Mouse (Mus musculus) C2C12 (cell line): Measurements from ENCODE around the gene Washc1. TPM values are rescaled to one million over a fixed set of nuclear protein-coding genes. Genes with fewer than 3 reads are reported as not detected.
A peak's percentile ranks its signal among the peaks of the same experiment; 100 is the strongest.

Experiments used
- H3K27me3 ChIP-seq: one replicate; pipeline ENCODE4 v1.6.1; 2011; ENCODE audit not compliant: control insufficient read depth, insufficient read depth, insufficient read length
- H3K36me3 ChIP-seq: one replicate; pipeline ENCODE4 v1.6.1; 2011; ENCODE audit not compliant: control insufficient read depth, insufficient read depth
- H3K4me3 ChIP-seq: one replicate; pipeline ENCODE4 v1.5.1; 2011; ENCODE audit warnings: mild to moderate bottlenecking, control low read depth; ENCODE audit not compliant: poor library complexity, insufficient read depth, severe bottlenecking
- H3K79me2 ChIP-seq: one replicate; pipeline ENCODE4 v1.6.1; 2011; ENCODE audit not compliant: control insufficient read depth, insufficient read depth
- H3K79me3 ChIP-seq: one replicate; pipeline ENCODE4 v1.6.1; 2011; ENCODE audit warnings: low read depth, control low read depth
- H3ac ChIP-seq: one replicate; pipeline ENCODE3; 2011; ENCODE audit warnings: low read depth; ENCODE audit not compliant: control insufficient read depth, insufficient read length
- CEBPB ChIP-seq: IDR thresholded peaks from one replicate; pipeline ENCODE4 v1.6.1; 2011; ENCODE audit warnings: low read depth, mild to moderate bottlenecking, control low read depth, moderate library complexity
- CTCF ChIP-seq: IDR thresholded peaks from one replicate; pipeline ENCODE4 v1.5.1; 2011; ENCODE audit not compliant: control insufficient read depth, insufficient read depth, insufficient read length
- FOSL1 ChIP-seq: IDR thresholded peaks from one replicate; pipeline ENCODE4 v1.8.0; 2011; ENCODE audit warnings: mild to moderate bottlenecking, low read length; ENCODE audit not compliant: poor library complexity, insufficient read depth, severe bottlenecking
- MAX ChIP-seq: IDR thresholded peaks from one replicate; pipeline ENCODE4 v1.6.1; 2011; ENCODE audit warnings: mild to moderate bottlenecking, control low read depth
- MYOD1 ChIP-seq: IDR thresholded peaks from one replicate; pipeline ENCODE4 v1.6.1; 2011; ENCODE audit warnings: low read depth; ENCODE audit not compliant: control insufficient read depth, insufficient read length
- MYOG ChIP-seq: IDR thresholded peaks from one replicate; pipeline ENCODE4 v1.6.1; 2011; ENCODE audit not compliant: control insufficient read depth, insufficient read length; ENCODE audit errors: extremely low read depth
- USF1 ChIP-seq: IDR thresholded peaks from one replicate; pipeline ENCODE4 v1.6.1; 2011; ENCODE audit warnings: low read depth, mild to moderate bottlenecking, control low read depth, moderate library complexity
- polyA plus RNA-seq: library from polyadenylated mRNA; unstranded; fragments of >200 nt; fragmentation: generic; extraction: Trizol; gene quantifications from one replicate; pipeline ENCODE4 v1.2.1, GENCODE M21; 2012; ENCODE audit warnings: missing spikeins

Gene Washc1
- polyA plus RNA-seq, 1 experiment: 34.5 TPM

GRCm38 (mm10) chr17:66076934-66077333 is 34.4 kb upstream of the Washc1 start, which contains the start of gene Ankrd12:
Gene Ankrd12, minus strand, starts transcription at chr17:66077089.
- TF ChIP-seq USF1 (peak; percentile 95), MAX (peak; percentile 83), CTCF (no peak)
- Histone ChIP-seq H3K36me3 (peaks cover 34% of the 10 kb centered on the region), H3ac (peak within 1 kb of the TSS; percentile 93), H3K79me2 (peaks cover 40% of the 10 kb centered on the region), H3K79me3 (peaks cover 8% of the 10 kb centered on the region), H3K4me3 (peak within 1 kb of the TSS; percentile 72), H3K27me3 (no peaks in the 10 kb centered on the region)

DNA sequence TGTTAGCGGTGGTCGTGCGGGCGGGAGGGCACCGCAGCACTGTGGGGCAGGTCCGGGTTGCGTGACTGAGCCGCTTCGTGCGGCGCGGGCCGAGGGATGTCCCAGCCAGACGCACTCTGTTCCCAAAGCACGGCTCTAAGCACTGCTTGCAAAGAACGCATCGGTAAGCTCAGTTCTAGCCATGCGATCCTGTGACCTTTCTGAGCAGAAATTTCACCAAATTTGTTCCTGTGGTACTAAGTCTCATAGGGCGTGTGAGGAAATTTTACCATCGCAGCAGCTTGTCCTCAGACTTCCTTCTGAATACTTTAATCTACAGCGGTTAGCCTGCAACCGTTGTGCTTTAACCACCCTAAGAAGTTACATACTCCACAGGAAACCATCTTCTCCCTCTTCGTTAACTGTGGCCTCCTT is 33.9 kb upstream of the Washc1 start:
- H3K36me3 ChIP-seq: peaks cover 34% of the 10 kb centered on the region
- peak overlapping the region; percentile 78 for H3ac ChIP-seq
- H3K27me3 ChIP-seq: no peaks in the 10 kb centered on the region
- peaks cover 8% of the 10 kb centered on the region for H3K79me3 ChIP-seq
- peak overlapping the region; percentile 72 for H3K4me3 ChIP-seq
- TF ChIP-seq MYOD1: no peak
- TF ChIP-seq FOSL1: no peak
- TF ChIP-seq MYOG: no peak
- no peak for TF ChIP-seq CEBPB
- no peak for TF ChIP-seq CTCF
- no peak for TF ChIP-seq USF1
- TF ChIP-seq MAX: no peak
- H3K79me2 ChIP-seq: peaks cover 36% of the 10 kb centered on the region

DNA sequence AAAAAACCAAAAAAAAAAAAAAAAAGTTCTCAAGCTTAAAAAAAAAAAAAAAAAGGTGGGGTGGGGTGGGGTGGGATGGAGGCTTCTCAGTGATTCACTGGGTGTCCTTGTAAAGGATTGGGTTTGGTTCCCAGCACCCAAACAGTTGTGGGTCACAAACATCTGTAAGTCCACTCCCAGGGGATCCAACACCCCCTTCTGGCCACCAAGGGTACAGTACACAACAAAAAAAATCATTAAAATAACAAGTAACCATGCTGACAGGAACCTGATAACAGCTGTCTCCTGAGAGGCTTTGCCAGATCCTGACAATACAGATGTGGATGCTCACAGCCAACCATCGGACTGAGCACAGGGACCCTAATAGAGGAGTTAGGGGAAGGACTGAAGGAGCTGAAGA is 26.9 kb upstream of the Washc1 start:
- Histone ChIP-seq H3K36me3 (peaks cover 61% of the 10 kb centered on the region), H3K4me3 (no peak overlapping the region), H3ac (no peak overlapping the region), H3K79me3 (no peaks in the 10 kb centered on the region), H3K79me2 (no peaks in the 10 kb centered on the region), H3K27me3 (no peaks in the 10 kb centered on the region)
- TF ChIP-seq CEBPB (no peak), USF1 (no peak), FOSL1 (no peak), MAX (no peak), CTCF (no peak), MYOD1 (no peak), MYOG (no peak)

DNA sequence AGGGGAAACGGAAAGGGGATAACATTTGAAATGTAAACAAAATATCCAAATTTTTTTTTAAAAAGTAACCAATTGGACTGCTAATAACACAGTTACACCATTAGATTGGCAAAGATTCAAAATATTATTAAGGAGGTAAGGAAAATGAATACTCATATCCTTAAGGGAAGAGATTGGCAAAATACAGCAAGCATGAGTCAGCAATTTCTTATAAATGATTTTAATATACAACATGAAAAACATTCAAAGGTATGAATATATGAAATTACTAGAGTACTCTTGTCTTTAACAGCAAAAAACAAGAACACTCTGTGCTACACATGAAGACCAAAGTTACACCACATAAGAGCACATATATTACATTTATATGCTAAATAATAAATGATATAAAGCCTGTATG is 26.3 kb upstream of the Washc1 start:
- TF ChIP-seq CEBPB: no peak
- TF ChIP-seq MAX: no peak
- no peak for TF ChIP-seq FOSL1
- TF ChIP-seq MYOD1: no peak
- TF ChIP-seq MYOG: no peak
- no peak for TF ChIP-seq USF1
- TF ChIP-seq CTCF: no peak
- peaks cover 3% of the 10 kb centered on the region for H3K79me2 ChIP-seq
- H3K36me3 ChIP-seq: peaks cover 61% of the 10 kb centered on the region
- no peaks in the 10 kb centered on the region for H3K79me3 ChIP-seq
- H3K27me3 ChIP-seq: no peaks in the 10 kb centered on the region
- H3K4me3 ChIP-seq: no peak overlapping the region
- no peak overlapping the region for H3ac ChIP-seq

DNA sequence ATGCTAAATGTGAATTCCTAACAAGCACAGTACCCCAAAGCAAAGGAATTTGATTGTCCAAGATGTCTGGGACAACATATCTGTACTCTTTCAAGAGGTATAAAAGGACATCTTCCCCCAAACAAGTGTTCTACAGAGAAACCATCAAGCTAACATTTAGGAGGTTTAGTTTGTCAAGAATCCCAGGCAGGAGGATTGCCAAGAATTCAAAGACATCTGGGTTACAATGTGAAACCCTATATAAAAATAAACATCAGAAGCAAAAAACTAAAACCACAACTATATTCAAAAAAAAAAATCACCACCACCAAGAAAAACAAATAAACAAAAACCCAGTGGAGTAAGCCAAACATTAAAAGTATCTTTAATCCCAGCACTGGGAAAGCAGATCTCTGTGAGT is 21.1 kb upstream of the Washc1 start:
- Histone ChIP-seq H3ac (no peak overlapping the region), H3K4me3 (no peak overlapping the region), H3K27me3 (no peaks in the 10 kb centered on the region), H3K36me3 (peaks cover 49% of the 10 kb centered on the region), H3K79me2 (peaks cover 48% of the 10 kb centered on the region), H3K79me3 (peaks cover 9% of the 10 kb centered on the region)
- no peak for TF ChIP-seq FOSL1
- no peak for TF ChIP-seq CTCF
- no peak for TF ChIP-seq USF1
- TF ChIP-seq MYOD1: no peak
- no peak for TF ChIP-seq CEBPB
- no peak for TF ChIP-seq MYOG
- no peak for TF ChIP-seq MAX

GRCm38 (mm10) chr17:66091392-66091791 is 20.0 kb upstream of the Washc1 start:
- H3ac ChIP-seq: no peak overlapping the region
- peaks cover 60% of the 10 kb centered on the region for H3K79me2 ChIP-seq
- H3K27me3 ChIP-seq: no peaks in the 10 kb centered on the region
- H3K36me3 ChIP-seq: peaks cover 39% of the 10 kb centered on the region
- peaks cover 17% of the 10 kb centered on the region for H3K79me3 ChIP-seq
- no peak overlapping the region for H3K4me3 ChIP-seq
- TF ChIP-seq CTCF (no peak), MYOD1 (no peak), MYOG (no peak), CEBPB (no peak), MAX (no peak), USF1 (no peak), FOSL1 (no peak)
